Mouse (Mus musculus): ENCODE data around the gene Arhgap45. TPM values are rescaled to one million over a fixed set of nuclear protein-coding genes. Genes with fewer than 3 reads are reported as not detected.

Gene Arhgap45
- total RNA-seq, 2 experiments from 2014 or later = 4.9 to 11.3 TPM

GRCm38 (mm10) chr10:79985334-79986231 is 30.9 kb upstream of the Arhgap45 start:
- DNase-seq = peak; percentile 61 to 71
- intact Hi-C loops (cut with DNase I) = loop anchor here (2.0 to 5.0 kb wide), 3 partner anchors 67 to 155 kb away; partner anchors contain the start of genes Cbarp and Stk11

- intact Hi-C loops (cut with DNase I) = loop anchor here (2.0 to 5.0 kb wide), 3 partner anchors 66 to 154 kb away; partner anchors contain the start of genes Cbarp and Stk11
- DNase-seq = peak; percentile 42 to 67
These were observed 30.1 kb upstream of the Arhgap45 start for GRCm38 (mm10) chr10:79986232-79986878.

GRCm38 (mm10) chr10:79986963-79987362 is 29.5 kb upstream of the Arhgap45 start:
- intact Hi-C loops (cut with DNase I) = loop anchor here (2.0 to 5.0 kb wide), 3 partner anchors 65 to 154 kb away; partner anchors contain the start of genes Cbarp and Stk11
- peak; percentile 89 to 94 for DNase-seq

GRCm38 (mm10) chr10:79987771-79988505 is 28.5 kb upstream of the Arhgap45 start:
- intact Hi-C loops (cut with DNase I) = loop anchor here (2.0 to 5.0 kb wide), 4 partner anchors 47 to 153 kb away; partner anchors contain the start of genes Cbarp and Stk11
- DNase-seq = no peak

- intact Hi-C loops (cut with DNase I) = loop anchor here (2.0 to 5.0 kb wide), 2 partner anchors 46 to 64 kb away; no protein-coding TSS in a partner anchor
- peak; percentile 75 to 81 for DNase-seq
These were observed 27.8 kb upstream of the Arhgap45 start, which contains the start of gene Cnn2 for GRCm38 (mm10) chr10:79988506-79989271. TSS of gene Cnn2 (plus strand) at chr10:79988584.

- intact Hi-C loops (cut with DNase I) = loop anchor here (2.0 to 5.0 kb wide), 2 partner anchors 45 to 63 kb away; no protein-coding TSS in a partner anchor
- no peak for DNase-seq
These were observed 27.1 kb upstream of the Arhgap45 start for GRCm38 (mm10) chr10:79989272-79989786.

GRCm38 (mm10) chr10:79989870-79990269 is 26.6 kb upstream of the Arhgap45 start:
- no peak for DNase-seq
- intact Hi-C loops (cut with DNase I) = loop anchor here (2.0 to 5.0 kb wide), 2 partner anchors 45 to 62 kb away; no protein-coding TSS in a partner anchor

- intact Hi-C loops (cut with DNase I) = no loop called here
These were observed 25.4 kb upstream of the Arhgap45 start for GRCm38 (mm10) chr10:79991099-79991498.

GRCm38 (mm10) chr10:79991548-79991947 is 24.9 kb upstream of the Arhgap45 start:
- intact Hi-C loops (cut with DNase I) = no loop called here
- DNase-seq = no peak

More at GRCm38 (mm10) chr10:79991099-79991498, 25.4 kb upstream of the Arhgap45 start:
- DNase-seq = no peak

GRCm38 (mm10) chr10:79994397-79995115 is 21.9 kb upstream of the Arhgap45 start:
- intact Hi-C loops (cut with DNase I) = no loop called here
- DNase-seq = peak in 1 of 2 experiments; percentile 56

- DNase-seq = no peak
- intact Hi-C loops (cut with DNase I) = no loop called here
These were observed 20.8 kb upstream of the Arhgap45 start for GRCm38 (mm10) chr10:79995636-79996035.

- intact Hi-C loops (cut with DNase I) = no loop called here
These were observed 20.0 kb upstream of the Arhgap45 start, which contains the start of gene Abca7 for GRCm38 (mm10) chr10:79996272-79997033. TSS of gene Abca7 (plus strand) at chr10:79996494.

GRCm38 (mm10) chr10:79997034-79997760 is 19.3 kb upstream of the Arhgap45 start:
- DNase-seq = peak; percentile 62 to 70
- intact Hi-C loops (cut with DNase I) = no loop called here

More at GRCm38 (mm10) chr10:79996272-79997033, 20.0 kb upstream of the Arhgap45 start, which contains the start of gene Abca7:
- DNase-seq = peak; percentile 98 to 100

- peak; percentile 55 to 60 for DNase-seq
- intact Hi-C loops (cut with DNase I) = no loop called here
These were observed 18.6 kb upstream of the Arhgap45 start for GRCm38 (mm10) chr10:79997819-79998218.

- DNase-seq = no peak
- intact Hi-C loops (cut with DNase I) = no loop called here
These were observed 14.5 kb upstream of the Arhgap45 start for GRCm38 (mm10) chr10:80001945-80002344.

- intact Hi-C loops (cut with DNase I) = no loop called here
- no peak for DNase-seq
These were observed 13.6 kb upstream of the Arhgap45 start for GRCm38 (mm10) chr10:80002829-80003228.
